In genomic region chr6:72371147-72371546, GRCm38 (mm10) we compare ENCODE assay signal across 8 mouse cellular contexts. TPM values are rescaled to one million over a fixed set of nuclear protein-coding genes. Genes with fewer than 3 reads are reported as not detected.
A peak's percentile ranks its signal among the peaks of the same experiment; 100 is the strongest.
DNase-seq lines count a peak whose midpoint lies in the region; ATAC-seq lines count a peak whose summit lies in the region.

No protein-coding gene starts in this region.

- no peak overlapping the region for H3K4me2 ChIP-seq in embryonic facial prominence, embryonic 13.5 days
- no peak overlapping the region for H3K4me2 ChIP-seq in liver, embryonic 12.5 days
- H3K4me2 ChIP-seq in forebrain, embryonic 12.5 days, result no peak overlapping the region

- H3K36me3 ChIP-seq in embryonic facial prominence, embryonic 13.5 days, result no peaks in the 10 kb centered on the region
- H3K36me3 ChIP-seq in liver, embryonic 12.5 days, result peaks cover 32% of the 10 kb centered on the region
- no peaks in the 10 kb centered on the region for H3K36me3 ChIP-seq in forebrain, embryonic 12.5 days (replicated peaks)

- peaks cover 9% of the 10 kb centered on the region; the same call in 1 of the 2 replicates for H3K4me1 ChIP-seq in embryonic facial prominence, embryonic 13.5 days
- peaks cover 69% of the 10 kb centered on the region for H3K4me1 ChIP-seq in liver, embryonic 12.5 days
- H3K4me1 ChIP-seq in forebrain, embryonic 12.5 days, result no peaks in the 10 kb centered on the region

- H3K27ac ChIP-seq in embryonic facial prominence, embryonic 13.5 days, result peak overlapping the region; percentile 68
- H3K27ac ChIP-seq in liver, embryonic 12.5 days, result peak overlapping the region; percentile 53
- no peak overlapping the region for H3K27ac ChIP-seq in forebrain, embryonic 12.5 days

- WGBS in embryonic facial prominence, embryonic 13.5 days, result 43% methylated on average over 5 of the region's 5 CpGs
- WGBS in liver, embryonic 12.5 days (ENCODE audit: insufficient replicate concordance), result 67% methylated on average over 5 of the region's 5 CpGs
- 49% methylated on average over 5 of the region's 5 CpGs for WGBS in forebrain, embryonic 12.5 days

- H3K9me3 ChIP-seq in embryonic facial prominence, embryonic 13.5 days, result no peaks in the 10 kb centered on the region
- no peaks in the 10 kb centered on the region for H3K9me3 ChIP-seq in liver, embryonic 12.5 days (replicated peaks)
- no peaks in the 10 kb centered on the region for H3K9me3 ChIP-seq in forebrain, embryonic 12.5 days

- H3K4me3 ChIP-seq in embryonic facial prominence, embryonic 13.5 days, result no peak overlapping the region
- H3K4me3 ChIP-seq in liver, embryonic 12.5 days, result no peak overlapping the region
- H3K4me3 ChIP-seq in forebrain, embryonic 12.5 days (replicated peaks), result no peak overlapping the region

- 0 out of 2 replicates have a peak overlapping the region, but pooled peaks have one; percentile 27 for H3K9ac ChIP-seq in embryonic facial prominence, embryonic 13.5 days
- H3K9ac ChIP-seq in liver, embryonic 12.5 days, result no peak overlapping the region
- H3K9ac ChIP-seq in forebrain, embryonic 12.5 days, result no peak overlapping the region

- DNase-seq in adrenal gland, adult 2 months, result peak; percentile 57
- no peak for DNase-seq in adrenal gland, adult (ENCODE audit: inconsistent age in 2 of 2, low spot score in 1 of 2)
- DNase-seq in left cerebral cortex, adult 18-20 months (ENCODE audit: low spot score in 2 of 2), result peak; percentile 54 to 59
- no peak for DNase-seq in left cerebral cortex, adult 11 months (ENCODE audit: low spot score)
- DNase-seq in urinary bladder, postnatal 36 days (ENCODE audit: low spot score in 2 of 2), result no peak

- H3K27me3 ChIP-seq in embryonic facial prominence, embryonic 13.5 days, result no peaks in the 10 kb centered on the region
- H3K27me3 ChIP-seq in liver, embryonic 12.5 days (replicated peaks), result no peaks in the 10 kb centered on the region
- H3K27me3 ChIP-seq in forebrain, embryonic 12.5 days, result peaks cover 7% of the 10 kb centered on the region; the same call in 1 of the 2 replicates

- peak; percentile 71; the same call in 1 of the 2 replicates for ATAC-seq in embryonic facial prominence, embryonic 13.5 days (ENCODE audit: insufficient number of reproducible peaks, insufficient read depth, low FRiP score, low TSS enrichment, low read depth)
- ATAC-seq in liver, embryonic 12.5 days, result no peak
- ATAC-seq in forebrain, embryonic 12.5 days (ENCODE audit: low FRiP score), result no peak

RNA-seq across cellular contexts. Expression of gene Rnf181, which starts 4.4 kb away (rescaled TPM):
- 100 to 1,000 TPM; 283 to 489 TPM for total RNA-seq in adrenal gland, adult 2 months (2021)
- 224 and 444 TPM in 2 replicates for polyA plus RNA-seq in adrenal gland, adult 2 months (2012; rRNA removed)
- total RNA-seq in left cerebral cortex, adult 18-20 months (2021), result 10 to 100 TPM; 78.9 to 81.5 TPM
- polyA plus RNA-seq in embryonic facial prominence, embryonic 13.5 days (2015; fragmentation: Nextera tagmentation; extraction: Ambion mirVana), result 94.5 and 110 TPM in 2 replicates
- polyA plus RNA-seq in liver, embryonic 12.5 days (2016; fragmentation: Nextera tagmentation; extraction: Ambion mirVana), result 80.0 and 83.0 TPM in 2 replicates
- polyA plus RNA-seq in forebrain, embryonic 12.5 days (2016; fragmentation: Nextera tagmentation; extraction: Ambion mirVana), result 97.4 and 97.5 TPM in 2 replicates

RNA-seq across cellular contexts. Expression of gene Vamp5, which starts 9.1 kb away (rescaled TPM):
- total RNA-seq in adrenal gland, adult 2 months (2021), result 10 to 100 TPM; 25.3 to 43.4 TPM
- 16.4 and 17.4 TPM in 2 replicates for polyA plus RNA-seq in adrenal gland, adult 2 months (2012; rRNA removed)
- total RNA-seq in left cerebral cortex, adult 18-20 months (2021), result 1 to 10 TPM; 6.1 to 7.0 TPM
- polyA plus RNA-seq in embryonic facial prominence, embryonic 13.5 days (2015; fragmentation: Nextera tagmentation; extraction: Ambion mirVana), result 19.7 and 20.6 TPM in 2 replicates
- 105 and 109 TPM in 2 replicates for polyA plus RNA-seq in liver, embryonic 12.5 days (2016; fragmentation: Nextera tagmentation; extraction: Ambion mirVana)
- polyA plus RNA-seq in forebrain, embryonic 12.5 days (2016; fragmentation: Nextera tagmentation; extraction: Ambion mirVana), result 6.0 and 7.6 TPM in 2 replicates

RNA-seq across cellular contexts. Expression of gene Tmem150a, which starts 15.9 kb away (rescaled TPM):
- 10 to 100 TPM; 22.6 to 25.1 TPM for total RNA-seq in adrenal gland, adult 2 months (2021)
- 48.8 and 55.2 TPM in 2 replicates for polyA plus RNA-seq in adrenal gland, adult 2 months (2012; rRNA removed)
- total RNA-seq in left cerebral cortex, adult 18-20 months (2021), result 10 to 100 TPM in 1 of 2 experiments, 1 to 10 TPM in 1; 6.8 to 11.0 TPM
- 10.8 and 11.1 TPM in 2 replicates for polyA plus RNA-seq in embryonic facial prominence, embryonic 13.5 days (2015; fragmentation: Nextera tagmentation; extraction: Ambion mirVana)
- 32.2 and 33.1 TPM in 2 replicates for polyA plus RNA-seq in liver, embryonic 12.5 days (2016; fragmentation: Nextera tagmentation; extraction: Ambion mirVana)
- 4.0 and 4.1 TPM in 2 replicates for polyA plus RNA-seq in forebrain, embryonic 12.5 days (2016; fragmentation: Nextera tagmentation; extraction: Ambion mirVana)

RNA-seq across cellular contexts. Expression of gene Vamp8, which starts 19.4 kb away (rescaled TPM):
- total RNA-seq in adrenal gland, adult 2 months (2021), result 100 to 1,000 TPM; 130 to 158 TPM
- polyA plus RNA-seq in adrenal gland, adult 2 months (2012; rRNA removed), result 71.8 and 106 TPM in 2 replicates
- total RNA-seq in left cerebral cortex, adult 18-20 months (2021), result 10 to 100 TPM; 12.6 to 14.0 TPM
- 130 and 135 TPM in 2 replicates for polyA plus RNA-seq in embryonic facial prominence, embryonic 13.5 days (2015; fragmentation: Nextera tagmentation; extraction: Ambion mirVana)
- 220 and 223 TPM in 2 replicates for polyA plus RNA-seq in liver, embryonic 12.5 days (2016; fragmentation: Nextera tagmentation; extraction: Ambion mirVana)
- polyA plus RNA-seq in forebrain, embryonic 12.5 days (2016; fragmentation: Nextera tagmentation; extraction: Ambion mirVana), result 24.6 and 26.0 TPM in 2 replicates

RNA-seq across cellular contexts. Expression of gene 0610030E20Rik, which starts 24.0 kb away (rescaled TPM):
- 10 to 100 TPM; 21.0 to 28.4 TPM for total RNA-seq in adrenal gland, adult 2 months (2021)
- 20.3 and 21.9 TPM in 2 replicates for polyA plus RNA-seq in adrenal gland, adult 2 months (2012; rRNA removed)
- 10 to 100 TPM; 17.1 to 17.7 TPM for total RNA-seq in left cerebral cortex, adult 18-20 months (2021)
- 36.6 and 36.7 TPM in 2 replicates for polyA plus RNA-seq in embryonic facial prominence, embryonic 13.5 days (2015; fragmentation: Nextera tagmentation; extraction: Ambion mirVana)
- polyA plus RNA-seq in liver, embryonic 12.5 days (2016; fragmentation: Nextera tagmentation; extraction: Ambion mirVana), result 17.5 and 17.8 TPM in 2 replicates
- 28.5 and 30.4 TPM in 2 replicates for polyA plus RNA-seq in forebrain, embryonic 12.5 days (2016; fragmentation: Nextera tagmentation; extraction: Ambion mirVana)

Comparison
In these comparisons a context has a peak if more than half of its experiments do, and no peak if none do; other contexts are left out.
1. DNase-seq: peak in adrenal gland, adult 2 months (single experiment) and left cerebral cortex, adult 18-20 months (2 of 2); none in adrenal gland, adult (0 of 2), left cerebral cortex, adult 11 months (single experiment) and urinary bladder, postnatal 36 days (0 of 2).